Mouse (Mus musculus) olfactory bulb, adult 2 months (tissue): Measurements from ENCODE around the gene Med12l. TPM values are rescaled to one million over a fixed set of nuclear protein-coding genes. Genes with fewer than 3 reads are reported as not detected.

Experiments
- H3K27ac ChIP-seq: fragments of 200-500 bp; 2 replicates; pipeline ENCODE4 v1.5.1; 2012; ENCODE audit warnings: low read depth, low read length; ENCODE audit not compliant: insufficient read depth
- H3K4me1 ChIP-seq: fragments of 200-500 bp; 2 replicates; pipeline ENCODE4 v1.6.1; 2012; ENCODE audit warnings: low read length; ENCODE audit not compliant: control insufficient read depth, insufficient read depth
- H3K4me3 ChIP-seq: fragments of 200-500 bp; 2 replicates; pipeline ENCODE4 v1.5.1; 2012; ENCODE audit warnings: mild to moderate bottlenecking, low read depth, low read length, moderate library complexity; ENCODE audit not compliant: insufficient read depth
- CTCF ChIP-seq: fragments of 200-500 bp; IDR thresholded peaks from 2 replicates; pipeline ENCODE4 v1.5.1; 2012; ENCODE audit warnings: low read depth, mild to moderate bottlenecking, low read length, moderate library complexity; ENCODE audit not compliant: insufficient read depth
- POLR2A ChIP-seq: fragments of 200-500 bp; IDR thresholded peaks from 2 replicates; pipeline ENCODE4 v1.6.1; 2012; ENCODE audit warnings: mild to moderate bottlenecking, low read depth, low read length, moderate library complexity; ENCODE audit not compliant: insufficient read depth
- WGBS: fragments of 180-500 bp; shearing (Covaris S2); methylation state at CpG from one replicate; pipeline ENCODE4 v1.1.7; 2018; 5-methylcytosine and 5-hydroxymethylcytosine counted together
- polyA plus RNA-seq: library from polyadenylated mRNA; stranded (reverse); fragments of >200 nt; gene quantifications from 2 replicates; pipeline ENCODE4 v1.2.4, GENCODE M21; 2012; ENCODE audit warnings: low replicate concordance; ENCODE audit not compliant: missing spikeins, insufficient read depth, insufficient read length

Gene Med12l
- polyA plus RNA-seq, 1 experiment = not detected

DNA sequence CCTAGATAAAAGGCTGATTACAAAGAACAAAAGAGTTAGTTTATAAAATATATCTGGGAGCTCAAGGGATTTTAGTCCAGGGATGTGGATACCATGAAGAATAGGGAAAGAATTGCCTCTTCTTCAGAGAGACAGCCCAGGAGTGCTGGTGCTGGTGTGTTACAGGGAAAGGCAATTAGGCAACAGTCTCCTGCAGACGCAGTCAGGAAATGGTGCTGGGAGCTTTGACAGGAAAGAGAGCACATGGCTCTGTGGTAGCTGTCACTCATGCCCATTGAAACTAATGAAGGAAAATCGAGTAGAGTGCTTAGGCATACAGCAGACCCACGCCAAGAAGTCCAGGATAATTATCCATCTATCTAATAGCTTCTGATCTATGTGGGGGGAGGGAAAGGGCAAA is 16.3 kb upstream of the Med12l start:
- H3K4me1 ChIP-seq = no peaks in the 10 kb centered on the region
- TF ChIP-seq POLR2A (no peak), CTCF (no peak)
- WGBS = 53% methylated on average over 3 of the region's 3 CpGs

DNA sequence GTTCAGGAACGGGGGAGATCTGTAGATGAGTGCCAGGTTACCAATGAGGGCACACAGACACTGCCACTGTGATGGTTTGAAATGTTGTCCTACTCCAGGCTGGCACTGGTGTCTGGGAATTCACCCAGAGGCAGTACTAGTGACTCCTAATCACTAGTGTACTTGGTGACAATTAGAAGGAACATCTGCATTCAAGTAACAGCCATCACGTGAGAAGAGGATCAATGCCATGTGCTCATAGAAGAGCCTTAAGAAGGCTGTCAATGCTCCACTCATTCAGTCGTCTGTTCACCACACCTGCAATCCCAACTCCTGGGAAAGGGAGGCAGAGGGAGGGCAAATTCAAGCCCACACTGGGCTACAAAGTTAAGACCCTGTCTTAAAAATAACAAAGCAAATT is 15.1 kb upstream of the Med12l start:
- TF ChIP-seq CTCF (no peak), POLR2A (no peak)
- Histone ChIP-seq H3K27ac (no peak overlapping the region), H3K4me1 (no peaks in the 10 kb centered on the region), H3K4me3 (no peak overlapping the region)
- WGBS = 75% methylated on average over 3 of the region's 3 CpGs

More for the DNA sequence above, 16.3 kb upstream of the Med12l start:
- H3K4me3 ChIP-seq = no peak overlapping the region
- H3K27ac ChIP-seq = no peak overlapping the region

DNA sequence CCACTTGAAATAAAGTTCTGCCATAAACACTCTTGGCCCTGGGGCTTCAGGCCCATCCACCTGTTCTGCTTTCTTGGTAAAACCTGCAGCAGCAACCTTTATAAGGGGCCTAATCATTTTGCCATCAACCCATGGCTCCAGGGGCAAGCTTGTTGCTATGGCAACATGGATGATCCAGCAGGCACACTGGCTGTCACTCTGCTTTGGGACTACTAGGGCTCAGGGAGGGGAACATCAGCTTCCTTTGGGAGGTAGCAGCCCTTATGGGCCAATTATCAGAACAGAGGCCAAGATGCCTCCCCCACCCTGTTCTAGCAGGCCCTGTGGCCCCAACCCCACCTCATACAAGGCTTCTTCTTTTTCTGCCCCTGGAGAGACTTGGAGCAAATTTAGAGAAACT is 13.5 kb upstream of the Med12l start:
- H3K4me3 ChIP-seq = no peak overlapping the region
- no peak overlapping the region for H3K27ac ChIP-seq
- no peaks in the 10 kb centered on the region for H3K4me1 ChIP-seq
- TF ChIP-seq CTCF = no peak
- TF ChIP-seq POLR2A = no peak

DNA sequence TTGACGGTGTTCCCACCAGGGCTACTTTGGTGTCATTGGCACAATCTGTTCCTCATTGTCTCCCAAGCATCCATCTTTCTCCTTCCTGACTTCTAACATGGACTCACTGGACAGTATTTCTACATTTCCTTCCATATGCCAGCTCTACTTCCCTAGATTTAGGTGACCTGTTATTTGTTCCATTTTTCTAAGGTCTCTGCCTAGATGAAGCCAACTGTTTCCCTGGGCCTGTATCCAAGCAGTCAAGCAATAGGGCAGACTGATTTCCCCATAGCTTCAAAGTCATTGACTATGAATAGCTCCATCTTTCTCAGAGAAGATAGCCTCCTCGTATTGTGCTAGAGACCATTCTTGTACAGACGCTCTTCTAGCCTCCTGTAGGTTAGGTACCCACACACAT is 12.0 kb upstream of the Med12l start:
- H3K4me1 ChIP-seq = no peaks in the 10 kb centered on the region
- TF ChIP-seq POLR2A (no peak), CTCF (no peak)
- H3K27ac ChIP-seq = no peak overlapping the region
- no peak overlapping the region for H3K4me3 ChIP-seq
- WGBS = 91% methylated on average over 3 of the region's 3 CpGs

DNA sequence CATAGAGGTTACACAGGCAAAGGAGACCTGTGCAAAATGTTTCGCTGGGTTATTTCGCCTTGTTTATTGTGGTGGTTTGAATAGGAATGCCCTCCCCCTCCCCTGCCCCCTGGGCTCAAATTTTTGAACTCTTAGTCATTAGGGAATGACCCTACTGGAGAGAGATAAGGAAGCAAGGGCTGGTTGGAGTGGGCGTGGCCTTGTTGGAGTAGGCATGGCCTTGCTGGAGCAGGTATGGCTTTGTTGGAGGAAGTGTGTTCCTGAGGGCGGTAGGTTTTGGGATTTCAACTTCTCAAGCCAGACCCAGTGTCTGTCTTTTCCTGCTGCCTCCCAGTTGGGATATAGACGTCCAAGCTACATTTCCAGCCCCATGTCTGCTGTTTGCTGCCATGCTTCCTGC is 1.9 kb upstream of the Med12l start:
- WGBS = 93% methylated on average over 5 of the region's 5 CpGs
- Histone ChIP-seq H3K27ac (no peak overlapping the region), H3K4me3 (no peak overlapping the region), H3K4me1 (peaks cover 7% of the 10 kb centered on the region; the same call in 1 of the 2 replicates)
- TF ChIP-seq POLR2A = no peak
- no peak for TF ChIP-seq CTCF

DNA sequence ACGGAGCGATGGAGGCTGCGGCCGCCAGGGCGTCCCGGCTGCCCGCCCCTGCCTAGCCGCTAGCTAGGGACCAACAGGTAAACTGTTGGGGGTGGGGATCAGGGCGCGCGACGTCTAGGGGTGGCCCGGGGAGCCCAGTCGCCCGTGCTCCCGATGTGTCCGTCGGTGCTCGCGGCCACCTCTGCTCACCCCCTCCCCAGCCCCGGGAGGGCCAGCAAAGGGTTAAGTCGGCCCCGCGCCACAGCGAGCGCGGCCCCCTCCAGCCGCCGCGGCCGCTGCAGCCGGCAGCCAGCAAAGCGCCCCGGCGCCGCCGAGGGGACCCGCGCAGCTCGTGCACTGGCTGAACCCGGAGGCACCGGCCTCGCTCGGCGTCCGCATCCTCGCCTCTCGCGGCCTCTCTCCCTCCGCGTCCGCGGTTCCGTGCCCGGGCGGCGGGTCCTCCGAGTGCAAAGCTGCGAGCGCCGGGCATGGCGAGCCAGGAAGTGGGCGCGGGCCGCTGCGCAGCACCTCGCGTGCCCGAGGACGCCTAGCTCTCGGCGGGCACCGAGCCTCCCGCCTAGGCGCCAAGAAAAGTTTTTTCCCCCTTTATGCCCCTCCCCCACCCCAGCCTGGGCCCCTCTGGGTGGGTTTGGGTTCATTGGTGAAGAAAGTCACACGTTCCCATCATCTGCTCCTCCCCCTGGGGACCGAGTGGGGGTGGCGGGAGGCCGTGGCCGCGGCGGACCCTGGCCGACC is 538 bp downstream of the Med12l start:
- WGBS = under 1% methylated on average over 83 of the region's 83 CpGs
- Histone ChIP-seq H3K4me1 (peaks cover 7% of the 10 kb centered on the region; the same call in 1 of the 2 replicates), H3K4me3 (peak overlapping the region; percentile 66), H3K27ac (peak overlapping the region; percentile 67)
- TF ChIP-seq CTCF (no peak), POLR2A (peak; percentile 15; the same call in 1 of the 2 replicates)

DNA sequence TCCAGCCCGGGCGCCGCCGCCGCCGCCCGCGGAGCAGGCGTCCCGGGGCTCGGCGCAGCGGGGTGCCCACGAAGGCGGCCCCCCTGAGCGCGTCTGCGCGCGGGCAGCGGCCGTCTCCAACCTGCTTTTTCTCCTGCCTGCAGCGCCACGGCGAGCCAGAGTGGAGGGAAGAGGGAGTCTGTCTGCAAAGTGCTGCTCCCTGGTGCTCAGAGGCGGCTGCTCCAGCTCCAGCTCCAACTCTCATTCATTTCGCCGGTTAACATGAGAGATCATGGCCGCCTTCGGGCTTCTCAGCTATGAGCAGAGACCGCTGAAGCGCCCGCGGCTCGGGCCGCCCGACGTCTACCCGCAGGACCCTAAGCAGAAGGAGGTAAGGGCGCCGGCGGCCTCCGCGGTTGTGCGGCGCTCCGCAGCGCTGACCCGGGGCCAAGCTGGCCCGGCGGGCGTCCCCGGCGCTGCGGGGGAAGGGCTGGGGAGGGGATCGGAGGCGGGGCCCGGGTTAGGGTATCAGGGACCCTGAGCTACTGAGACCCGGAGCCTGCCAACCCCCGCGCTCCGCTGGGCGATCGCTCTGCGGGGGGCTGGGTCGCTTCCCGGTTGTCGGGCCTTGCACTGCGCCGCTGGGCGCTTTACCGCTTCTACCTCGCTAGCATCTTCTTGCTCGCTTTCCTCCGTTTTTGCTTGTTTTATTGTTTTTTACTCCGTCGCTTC is 1.3 kb downstream of the Med12l start:
- Histone ChIP-seq H3K4me3 (peak overlapping the region; percentile 66), H3K27ac (peak overlapping the region; percentile 67; the same call in 1 of the 2 replicates), H3K4me1 (peaks cover 7% of the 10 kb centered on the region; the same call in 1 of the 2 replicates)
- peak; percentile 27; the same call in 1 of the 2 replicates for TF ChIP-seq POLR2A
- no peak for TF ChIP-seq CTCF
- under 1% methylated on average over 77 of the region's 77 CpGs for WGBS

DNA sequence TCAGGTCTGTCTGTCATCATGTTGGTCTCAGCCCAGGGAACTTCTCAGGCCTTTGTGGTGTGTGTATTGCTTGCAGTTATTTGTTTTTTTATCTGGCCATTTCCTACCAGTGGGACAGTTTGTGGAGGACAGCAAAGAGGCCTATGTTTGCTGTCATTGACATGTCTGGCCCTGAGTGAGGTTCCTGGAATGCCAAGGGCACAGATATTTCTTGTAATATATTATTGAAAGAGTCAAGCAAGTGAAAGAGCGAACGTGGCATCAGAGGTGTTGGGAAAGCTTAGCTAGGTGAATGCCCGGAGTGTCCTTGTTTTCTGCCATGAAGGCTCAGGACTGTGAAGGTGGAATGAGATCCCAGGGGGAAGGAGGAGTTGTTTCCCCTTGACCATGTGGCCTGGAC is 4.7 kb downstream of the Med12l start:
- 96% methylated on average over 3 of the region's 3 CpGs for WGBS
- Histone ChIP-seq H3K4me3 (no peak overlapping the region), H3K27ac (no peak overlapping the region), H3K4me1 (peaks cover 3% of the 10 kb centered on the region; the same call in 1 of the 2 replicates)
- TF ChIP-seq POLR2A (no peak), CTCF (no peak)

DNA sequence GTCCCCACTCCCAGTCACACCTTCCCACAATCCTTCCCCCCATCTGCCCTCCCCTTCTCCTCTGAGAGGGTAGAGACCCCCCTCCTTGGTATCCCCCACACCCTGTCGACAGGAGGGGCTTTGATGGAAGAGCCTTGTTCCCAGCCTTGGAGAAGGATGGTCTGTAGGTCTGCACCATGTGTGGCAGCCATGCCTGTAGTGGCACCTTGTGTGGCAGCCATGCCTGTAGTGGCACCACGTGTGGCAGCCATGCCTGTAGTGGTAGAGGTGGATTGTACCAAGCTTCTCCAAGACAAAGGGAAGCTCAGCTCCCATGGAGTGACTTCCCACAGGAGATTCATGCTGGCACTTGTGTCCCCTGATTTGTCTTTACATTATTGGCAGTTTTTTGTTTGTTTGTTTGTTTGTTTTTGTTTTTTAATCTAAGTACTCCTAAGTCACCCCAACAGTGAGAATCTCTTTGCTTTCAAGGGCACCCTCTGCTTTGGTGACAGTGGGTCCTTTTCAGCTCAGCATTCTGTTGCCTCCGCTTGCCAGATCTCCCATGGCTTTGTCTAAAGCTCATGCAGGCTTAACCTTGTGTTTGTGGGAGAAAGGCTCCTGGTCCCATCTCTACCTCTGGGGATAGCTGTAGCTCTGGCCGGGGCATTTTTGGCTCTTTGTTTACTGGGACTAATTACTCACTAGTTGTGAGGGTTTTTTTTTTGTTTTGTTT is 10.2 kb downstream of the Med12l start:
- no peak overlapping the region for H3K4me3 ChIP-seq
- 0 out of 2 replicates have a peak, but pooled peaks cover 3% of the 10 kb centered on the region for H3K4me1 ChIP-seq
- WGBS = 65% methylated on average over 4 of the region's 4 CpGs
- TF ChIP-seq POLR2A = no peak
- TF ChIP-seq CTCF = no peak
- no peak overlapping the region for H3K27ac ChIP-seq
